Mouse (Mus musculus) layer of hippocampus, adult 11-12 months (tissue): ENCODE results near the gene Gnai2.
"Not testable (repeated sequence)": the region's sequence is repeated elsewhere in the genome, so short reads cannot be mapped to it uniquely, and the experiment has no call there.

Source experiments
- DNase-seq: peaks from one replicate; pipeline ENCODE4 v3.0.0; 2022; ENCODE audit warnings: low spot score

Gnai2 gene

GRCm38 (mm10) chr9:107567702-107568319 lies 67.4 kb downstream of the Gnai2 start, which contains the start of gene Hyal2:
Gene Hyal2, plus strand, starts transcription at chr9:107567945.
- DNase-seq, result no peak

DNA sequence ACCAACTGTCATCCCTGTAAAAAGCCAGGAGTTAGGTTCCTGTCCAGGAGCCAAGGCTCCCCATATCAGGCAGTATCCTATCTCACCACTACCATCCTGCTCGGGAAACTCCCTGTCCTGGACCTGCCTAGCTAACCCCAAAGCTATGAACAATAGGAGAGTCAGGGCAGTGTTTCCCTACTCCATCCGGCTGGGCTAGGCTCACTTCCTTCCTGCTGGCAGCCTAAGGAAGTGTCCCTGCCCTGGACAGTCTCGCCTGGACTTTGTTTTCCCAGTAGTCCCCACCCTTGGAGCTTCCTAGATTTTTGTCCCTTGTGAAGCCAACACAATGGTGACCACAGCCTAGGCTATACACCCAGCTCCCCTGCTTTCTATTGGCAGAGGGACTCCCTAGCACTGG lies 68.3 kb downstream of the Gnai2 start:
- no peak for DNase-seq

GRCm38 (mm10) chr9:107566041-107566709 lies 69.0 kb downstream of the Gnai2 start:
- DNase-seq, result peak; percentile 76

GRCm38 (mm10) chr9:107565556-107565955 lies 69.6 kb downstream of the Gnai2 start:
- DNase-seq, result not testable (repeated sequence)
